Mouse (Mus musculus) liver, embryonic 15.5 days (tissue): Measurements from ENCODE around the gene Icmt. TPM values are rescaled to one million over a fixed set of nuclear protein-coding genes. Genes with fewer than 3 reads are reported as not detected.

Experiments
- ATAC-seq: fragments of 200-750 bp; cut with Nextera tagmentation; 2 replicates; pipeline ENCODE4 v1.8.0; 2017; ENCODE audit warnings: moderate number of reproducible peaks, mild to moderate bottlenecking, moderate library complexity; ENCODE audit not compliant: insufficient read depth
- H3K27ac ChIP-seq: fragments of 300-500 bp; sonication (generic); replicated peaks from 2 replicates; pipeline ENCODE4 v1.5.1; 2015; ENCODE audit warnings: mild to moderate bottlenecking, inconsistent platforms
- H3K27me3 ChIP-seq: fragments of 300-500 bp; sonication (generic); 2 replicates; pipeline ENCODE4 v1.6.1; 2015; ENCODE audit warnings: mild to moderate bottlenecking, inconsistent platforms
- H3K36me3 ChIP-seq: fragments of 300-500 bp; sonication (generic); replicated peaks from 2 replicates; pipeline ENCODE4 v1.6.1; 2015; ENCODE audit warnings: moderate library complexity, mild to moderate bottlenecking, inconsistent platforms
- H3K4me1 ChIP-seq: fragments of 300-500 bp; sonication (generic); replicated peaks from 2 replicates; pipeline ENCODE4 v1.6.1; 2015; ENCODE audit warnings: inconsistent platforms
- H3K4me2 ChIP-seq: fragments of 300-500 bp; sonication (generic); 2 replicates; pipeline ENCODE4 v1.6.1; 2015; ENCODE audit warnings: moderate library complexity, mild to moderate bottlenecking, inconsistent platforms
- H3K4me3 ChIP-seq: fragments of 300-500 bp; sonication (generic); replicated peaks from 2 replicates; pipeline ENCODE4 v1.5.1; 2015; ENCODE audit warnings: mild to moderate bottlenecking, inconsistent platforms
- H3K9ac ChIP-seq: fragments of 300-500 bp; sonication (generic); 2 replicates; pipeline ENCODE4 v1.6.1; 2015; ENCODE audit warnings: moderate library complexity, mild to moderate bottlenecking, inconsistent platforms
- H3K9me3 ChIP-seq: fragments of 300-500 bp; sonication (generic); replicated peaks from 2 replicates; pipeline ENCODE4 v1.6.1; 2016; ENCODE audit warnings: inconsistent platforms
- WGBS: fragments of 180-500 bp; shearing (Covaris S2); methylation state at CpG from one replicate; pipeline ENCODE4 v1.1.7; 2015; ENCODE audit warnings: mixed read lengths; ENCODE audit not compliant: insufficient replicate concordance; 5-methylcytosine and 5-hydroxymethylcytosine counted together
- polyA plus RNA-seq: library from polyadenylated mRNA; unstranded; fragments of >200 nt; fragmentation: Nextera tagmentation; extraction: Ambion mirVana; gene quantifications from 2 replicates; pipeline ENCODE4 v1.2.1, GENCODE M21; 2015

Icmt gene
- polyA plus RNA-seq, 1 experiment from 2014 or later = 7.6 TPM

DNA sequence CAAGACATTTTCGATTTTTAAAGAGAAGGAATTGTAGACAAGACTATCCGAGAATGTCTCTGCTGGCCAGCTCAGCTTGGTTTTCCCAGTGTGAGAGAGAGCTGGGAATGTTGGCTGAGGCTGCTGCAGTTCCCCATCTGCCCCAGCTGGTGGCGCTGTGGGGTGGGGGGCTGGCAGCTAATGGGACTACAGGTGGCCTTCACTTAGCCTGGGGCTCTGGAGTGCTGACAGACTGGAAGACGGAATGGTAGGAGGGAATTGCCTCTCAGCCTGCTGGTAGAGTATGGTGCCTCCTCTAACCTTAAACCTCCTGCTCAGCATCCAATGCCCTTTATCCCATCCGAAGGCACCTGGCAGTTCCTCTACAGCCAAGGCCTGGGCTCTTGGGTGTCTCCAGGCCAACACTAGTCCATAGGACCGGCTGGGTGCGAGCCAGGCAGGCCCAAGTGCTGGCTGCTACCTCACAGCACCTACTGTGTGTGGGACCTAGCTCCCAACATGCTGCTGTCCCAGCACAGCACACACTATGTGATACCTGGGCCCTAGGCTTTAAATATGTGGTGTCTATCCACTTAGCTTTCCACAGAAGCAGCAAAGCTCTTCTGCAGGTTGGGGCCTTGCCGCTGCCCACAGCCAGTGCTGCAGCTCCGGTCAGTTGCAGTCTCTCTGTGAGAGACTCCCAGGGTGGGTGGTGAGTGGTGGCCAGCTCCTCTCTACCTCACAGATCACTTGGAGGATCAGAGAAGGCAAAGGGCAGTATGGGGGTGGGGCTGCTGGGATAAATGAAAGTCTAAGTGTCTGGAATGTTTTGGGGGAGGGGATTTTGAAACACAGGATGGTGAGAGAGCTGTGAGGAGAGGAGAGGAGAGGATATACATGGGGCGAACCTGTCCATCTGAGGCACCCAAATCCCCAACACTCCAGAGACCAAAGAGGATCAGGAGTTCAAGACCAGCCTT, 20.4 kb upstream of the Icmt start:
- Histone ChIP-seq H3K9me3 (no peaks in the 10 kb centered on the region), H3K36me3 (no peaks in the 10 kb centered on the region), H3K9ac (no peak overlapping the region), H3K27ac (no peak overlapping the region), H3K27me3 (peaks cover 87% of the 10 kb centered on the region), H3K4me3 (no peak overlapping the region), H3K4me2 (no peak overlapping the region), H3K4me1 (peaks cover 10% of the 10 kb centered on the region)
- WGBS = 43% methylated on average over 10 of the region's 10 CpGs
- no peak for ATAC-seq

DNA sequence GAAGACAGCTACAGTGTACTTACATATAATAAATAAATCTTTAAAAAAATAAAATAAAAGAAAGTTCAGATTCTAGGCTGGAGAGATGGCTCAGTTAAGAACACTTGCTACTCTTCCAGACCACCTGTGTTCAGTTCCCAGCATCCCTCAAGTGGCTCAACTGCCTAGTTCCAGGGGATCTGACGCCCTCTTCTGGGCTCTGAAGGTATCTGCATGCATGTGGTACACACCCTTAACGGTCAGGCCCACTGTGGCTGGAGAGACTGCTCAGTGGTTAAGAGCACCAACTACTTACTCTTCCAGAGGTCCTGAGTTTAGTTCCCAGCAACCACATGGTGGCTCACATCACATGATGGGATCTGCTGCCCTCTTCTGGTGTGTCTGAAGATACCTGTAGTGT, 19.1 kb upstream of the Icmt start:
- 60% methylated on average over 2 of the region's 2 CpGs for WGBS
- no peaks in the 10 kb centered on the region for H3K9me3 ChIP-seq
- H3K27me3 ChIP-seq = peaks cover 87% of the 10 kb centered on the region
- H3K4me1 ChIP-seq = peaks cover 13% of the 10 kb centered on the region
- no peak overlapping the region for H3K4me2 ChIP-seq
- no peak overlapping the region for H3K4me3 ChIP-seq
- no peak overlapping the region for H3K27ac ChIP-seq
- no peak overlapping the region for H3K9ac ChIP-seq
- no peaks in the 10 kb centered on the region for H3K36me3 ChIP-seq
- no peak for ATAC-seq

DNA sequence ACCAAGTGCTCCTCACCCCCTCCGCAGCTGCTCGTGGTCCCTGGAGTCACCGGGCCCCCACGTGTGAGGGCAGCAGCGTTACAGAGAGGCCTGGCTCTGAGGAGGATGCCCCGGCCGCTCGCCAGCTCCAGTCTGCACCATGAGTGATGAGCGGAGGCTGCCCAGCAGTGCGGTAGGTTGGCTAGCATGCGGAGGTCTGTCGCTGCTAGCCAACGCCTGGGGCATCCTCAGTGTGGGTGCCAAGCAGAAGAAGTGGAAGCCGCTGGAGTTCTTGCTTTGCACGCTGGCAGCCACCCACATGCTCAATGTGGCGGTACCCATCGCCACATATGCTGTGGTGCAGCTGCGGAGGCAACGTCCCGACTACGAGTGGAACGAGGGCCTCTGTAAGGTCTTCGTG, 18.0 kb upstream of the Icmt start:
- Histone ChIP-seq H3K9ac (no peak overlapping the region), H3K36me3 (no peaks in the 10 kb centered on the region), H3K27me3 (peaks cover 87% of the 10 kb centered on the region), H3K27ac (no peak overlapping the region), H3K4me3 (no peak overlapping the region), H3K9me3 (no peaks in the 10 kb centered on the region), H3K4me2 (no peak overlapping the region), H3K4me1 (peaks cover 16% of the 10 kb centered on the region)
- WGBS = 76% methylated on average over 23 of the region's 23 CpGs
- no peak for ATAC-seq

DNA sequence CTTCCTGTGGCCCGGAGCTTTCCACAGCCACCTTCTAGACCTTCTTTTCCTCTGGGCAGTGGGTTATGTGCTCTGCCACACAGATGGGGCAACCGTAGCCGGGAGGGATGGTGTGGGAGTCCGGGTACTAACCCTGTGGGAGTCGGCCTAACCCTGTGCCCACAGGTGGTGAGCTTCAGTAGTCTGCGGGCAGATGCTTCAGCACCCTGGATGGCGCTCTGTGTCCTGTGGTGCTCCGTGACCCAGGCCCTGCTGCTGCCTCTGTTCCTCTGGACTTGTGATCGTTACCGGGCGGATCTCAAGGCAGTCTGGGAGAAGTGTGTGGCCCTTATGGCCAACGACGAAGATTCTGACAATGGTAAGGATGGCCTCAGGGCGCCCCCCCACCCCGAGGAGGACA, 15.4 kb upstream of the Icmt start:
- 37% methylated on average over 15 of the region's 15 CpGs for WGBS
- Histone ChIP-seq H3K9ac (no peak overlapping the region), H3K27ac (no peak overlapping the region), H3K27me3 (peaks cover 86% of the 10 kb centered on the region), H3K36me3 (no peaks in the 10 kb centered on the region), H3K9me3 (no peaks in the 10 kb centered on the region), H3K4me2 (no peak overlapping the region), H3K4me3 (no peak overlapping the region), H3K4me1 (peaks cover 16% of the 10 kb centered on the region)
- no peak for ATAC-seq

DNA sequence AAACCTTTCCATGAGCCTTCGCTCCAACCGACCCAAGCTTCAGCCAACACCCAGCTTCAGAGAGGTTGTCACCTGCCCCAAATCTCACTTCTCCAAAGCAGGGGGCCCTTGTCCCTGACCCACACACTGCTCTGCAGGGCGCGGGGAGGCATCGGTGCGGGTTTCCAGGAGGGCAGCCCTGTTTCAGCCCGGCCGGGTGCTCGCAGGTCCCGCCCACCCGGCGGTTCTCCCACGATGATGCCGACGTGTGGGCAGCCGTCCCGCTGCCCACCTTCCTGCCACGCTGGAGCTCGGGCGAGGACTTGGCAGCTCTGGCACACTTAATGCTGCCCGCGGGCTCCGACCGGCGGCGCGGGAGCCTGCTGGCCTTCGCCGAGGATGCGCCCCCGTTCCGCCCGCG, 14.3 kb upstream of the Icmt start:
- Histone ChIP-seq H3K9ac (no peak overlapping the region), H3K27ac (no peak overlapping the region), H3K36me3 (no peaks in the 10 kb centered on the region), H3K4me1 (peaks cover 16% of the 10 kb centered on the region), H3K4me2 (peak overlapping the region; percentile 51), H3K9me3 (no peaks in the 10 kb centered on the region), H3K4me3 (peak overlapping the region; percentile 24; the same call in 1 of the 2 replicates), H3K27me3 (peaks cover 90% of the 10 kb centered on the region)
- ATAC-seq = no peak
- 16% methylated on average over 34 of the region's 34 CpGs for WGBS

DNA sequence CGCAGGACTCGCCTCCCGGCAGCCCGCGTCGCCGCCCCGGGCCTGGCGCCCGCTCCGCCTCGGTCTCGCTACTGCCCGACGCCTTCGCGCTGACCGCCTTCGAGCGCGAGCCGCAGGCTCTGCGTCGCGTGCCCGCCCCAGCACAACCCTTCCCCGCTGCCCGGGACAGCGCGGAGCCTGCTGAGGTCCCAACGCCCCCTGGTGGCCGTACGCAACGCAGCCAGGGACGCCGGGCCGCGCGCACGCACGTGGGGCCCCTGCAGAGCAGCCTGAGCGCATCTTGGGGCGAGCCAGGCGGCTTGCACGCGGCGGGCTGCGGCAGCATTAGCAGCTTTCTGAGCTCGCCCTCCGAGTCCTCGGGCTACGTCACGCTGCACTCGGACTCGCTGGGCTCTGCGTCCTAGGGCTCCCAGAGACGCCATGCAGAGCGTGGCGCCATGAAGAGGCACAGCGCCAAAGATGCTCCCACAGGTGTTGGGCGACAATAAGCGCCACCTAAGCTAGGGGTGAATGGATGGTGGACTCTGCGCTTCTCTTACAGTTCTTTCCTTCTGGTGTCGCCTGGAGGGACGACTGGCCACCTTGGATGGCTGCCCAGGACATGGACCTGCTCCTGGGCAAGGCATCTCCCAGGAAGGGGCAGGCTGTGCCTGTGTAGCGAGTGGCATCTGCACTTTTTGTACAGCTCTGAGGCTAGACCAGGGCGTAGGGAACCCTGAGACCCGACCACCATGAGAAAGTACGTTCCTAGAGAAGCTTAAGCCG, 13.7 kb upstream of the Icmt start:
- H3K36me3 ChIP-seq = no peaks in the 10 kb centered on the region
- H3K27ac ChIP-seq = no peak overlapping the region
- peak overlapping the region; percentile 24; the same call in 1 of the 2 replicates for H3K4me3 ChIP-seq
- 4% methylated on average over 70 of the region's 70 CpGs for WGBS
- peaks cover 16% of the 10 kb centered on the region for H3K4me1 ChIP-seq
- H3K9me3 ChIP-seq = no peaks in the 10 kb centered on the region
- H3K27me3 ChIP-seq = peaks cover 97% of the 10 kb centered on the region
- no peak overlapping the region for H3K9ac ChIP-seq
- H3K4me2 ChIP-seq = peak overlapping the region; percentile 51
- ATAC-seq = peak; percentile 68

DNA sequence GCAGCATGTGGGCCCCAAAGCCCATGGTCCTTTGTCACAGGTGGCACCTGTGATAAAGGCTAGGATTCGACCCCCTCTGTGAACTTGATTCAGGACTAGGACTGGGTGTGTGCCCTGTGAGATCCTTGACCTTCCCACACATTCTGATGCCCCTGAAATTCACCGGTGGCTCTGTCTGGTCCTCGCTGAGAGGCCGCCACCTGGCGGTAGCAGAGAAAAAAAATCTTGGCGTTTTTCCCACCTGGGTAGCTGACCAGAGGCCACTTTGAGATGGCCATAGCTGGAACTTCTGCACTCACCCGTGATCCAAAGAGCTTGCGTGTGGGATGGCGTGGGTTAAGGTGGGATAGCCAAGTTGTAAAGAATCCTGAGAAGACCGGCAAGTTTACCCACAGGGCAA, 11.5 kb upstream of the Icmt start:
- H3K27ac ChIP-seq = no peak overlapping the region
- H3K9me3 ChIP-seq = no peaks in the 10 kb centered on the region
- H3K27me3 ChIP-seq = peaks cover 92% of the 10 kb centered on the region

DNA sequence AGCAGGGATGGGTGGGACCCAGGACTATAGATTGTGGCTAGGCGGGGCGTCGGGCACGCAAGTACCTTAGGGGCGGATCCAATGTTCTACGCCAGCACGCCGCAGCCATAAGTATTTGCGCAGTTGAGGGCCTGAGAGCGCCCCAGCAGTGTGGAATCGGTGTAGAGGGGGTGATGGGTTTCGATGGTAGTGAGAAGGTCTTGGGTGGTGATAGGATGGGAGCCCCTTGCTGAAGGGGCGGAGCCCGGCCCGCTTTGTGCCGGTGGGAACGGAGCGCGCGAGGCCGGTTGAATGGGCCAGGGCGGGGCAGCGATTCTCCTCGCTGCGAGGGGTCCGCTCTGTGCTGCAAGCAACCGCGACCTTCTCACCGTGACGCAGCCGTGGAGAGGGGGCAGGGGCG, 10.8 kb upstream of the Icmt start:
- Histone ChIP-seq H3K36me3 (no peaks in the 10 kb centered on the region), H3K4me1 (peaks cover 16% of the 10 kb centered on the region), H3K9me3 (no peaks in the 10 kb centered on the region), H3K9ac (no peak overlapping the region), H3K27ac (no peak overlapping the region), H3K27me3 (peaks cover 92% of the 10 kb centered on the region), H3K4me3 (peak overlapping the region; percentile 12; the same call in 1 of the 2 replicates), H3K4me2 (peak overlapping the region; percentile 25)
- WGBS = 3% methylated on average over 31 of the region's 32 CpGs
- ATAC-seq = no peak

More for the DNA sequence above, 11.5 kb upstream of the Icmt start:
- Histone ChIP-seq H3K9ac (no peak overlapping the region), H3K4me1 (peaks cover 16% of the 10 kb centered on the region), H3K4me2 (no peak overlapping the region), H3K36me3 (no peaks in the 10 kb centered on the region), H3K4me3 (no peak overlapping the region)
- 2% methylated on average over 10 of the region's 10 CpGs for WGBS
- no peak for ATAC-seq

DNA sequence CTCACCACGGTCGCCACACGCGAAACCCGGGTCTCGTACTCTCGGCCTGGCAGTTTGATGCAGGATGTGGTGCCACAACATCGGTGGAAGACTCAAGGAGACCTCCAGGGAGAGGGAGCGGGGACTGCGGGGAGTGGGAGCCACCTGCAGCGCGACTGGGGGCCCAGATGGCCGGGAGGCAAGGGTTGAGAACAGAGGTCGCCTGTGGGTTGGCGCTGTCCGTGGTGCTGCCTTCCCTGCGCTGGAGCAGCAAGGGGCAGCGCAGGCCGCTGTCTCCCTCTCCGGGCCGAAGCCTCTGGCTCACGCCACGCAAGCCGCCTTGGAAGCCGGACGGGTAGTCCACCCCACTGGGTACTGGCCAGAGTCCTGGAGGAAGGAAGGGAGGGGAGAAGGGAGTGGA, 10.1 kb upstream of the Icmt start:
- Histone ChIP-seq H3K9me3 (no peaks in the 10 kb centered on the region), H3K4me1 (peaks cover 16% of the 10 kb centered on the region), H3K9ac (no peak overlapping the region), H3K27me3 (peaks cover 92% of the 10 kb centered on the region), H3K36me3 (no peaks in the 10 kb centered on the region), H3K4me3 (no peak overlapping the region), H3K4me2 (no peak overlapping the region), H3K27ac (no peak overlapping the region)
- no peak for ATAC-seq
- 8% methylated on average over 26 of the region's 26 CpGs for WGBS

DNA sequence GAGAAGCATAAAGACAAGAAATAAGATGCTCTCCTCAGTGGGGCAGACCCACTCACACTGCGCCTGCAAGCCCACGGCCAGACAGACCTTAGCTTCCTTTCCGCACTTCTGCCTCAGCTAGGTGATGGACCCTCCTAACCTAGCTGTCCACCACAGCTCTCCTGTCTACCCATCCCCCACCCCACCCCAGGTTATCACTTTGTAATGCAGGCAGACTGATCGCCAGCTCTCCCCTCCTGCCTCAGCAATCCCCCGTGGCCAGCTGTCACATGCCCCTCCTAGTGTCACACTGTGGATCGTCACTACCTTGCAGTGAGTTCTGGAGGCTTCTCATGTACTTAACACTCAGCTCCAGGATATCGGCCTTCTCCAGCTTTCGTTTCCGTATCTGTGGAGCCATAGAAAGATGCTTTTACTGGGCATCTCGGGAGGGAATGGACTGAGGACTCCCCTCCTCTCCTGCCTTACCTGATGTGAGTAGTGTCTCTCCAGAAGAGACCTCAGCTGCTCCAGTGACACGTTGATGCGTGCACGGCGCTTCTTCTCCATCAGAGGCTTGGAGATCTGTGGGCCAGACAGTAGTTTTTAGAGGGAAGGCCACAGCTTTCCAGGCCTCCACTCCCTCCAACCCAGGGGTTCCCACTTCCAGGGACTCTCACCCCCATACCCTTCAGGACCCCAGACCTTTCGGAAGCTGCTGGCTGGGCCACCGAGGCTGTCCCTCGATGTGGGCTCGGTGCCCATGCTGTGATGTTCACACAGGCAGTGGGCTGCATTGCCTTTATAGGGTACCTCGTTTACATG, 9.5 kb upstream of the Icmt start:
- no peaks in the 10 kb centered on the region for H3K36me3 ChIP-seq
- peaks cover 92% of the 10 kb centered on the region for H3K27me3 ChIP-seq
- H3K9me3 ChIP-seq = no peaks in the 10 kb centered on the region
- no peak overlapping the region for H3K9ac ChIP-seq
- 21% methylated on average over 19 of the region's 19 CpGs for WGBS
- peaks cover 16% of the 10 kb centered on the region for H3K4me1 ChIP-seq
- H3K4me2 ChIP-seq = no peak overlapping the region
- no peak overlapping the region for H3K4me3 ChIP-seq
- no peak for ATAC-seq
- no peak overlapping the region for H3K27ac ChIP-seq
